Mouse (Mus musculus): ENCODE results near the gene Tapbpl.

DNA sequence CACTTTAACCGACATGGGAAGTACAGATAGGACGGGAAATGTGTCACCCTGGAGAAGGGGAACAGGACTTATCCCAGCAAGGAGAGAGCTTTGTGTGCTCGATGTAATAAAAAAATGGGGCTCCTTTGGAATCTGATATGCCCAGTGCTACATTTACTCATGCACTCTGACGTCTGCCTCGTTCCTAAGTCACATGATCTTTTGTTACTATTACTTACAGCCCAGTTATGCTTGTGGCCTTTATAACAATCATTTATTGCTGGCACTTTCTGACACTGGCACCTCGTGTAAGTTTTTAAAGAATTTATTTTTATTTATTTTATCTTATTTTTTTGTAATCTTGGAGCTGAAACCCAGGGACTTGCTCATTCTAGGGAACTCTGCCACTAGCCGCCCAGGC, 38.3 kb downstream of the Tapbpl start:
- no peak for TF ChIP-seq POLR2A (IDR thresholded peaks at IDR 0.05; ENCODE audit: insufficient read length, low read depth)
- no peak for TF ChIP-seq TCF12 (IDR thresholded peaks at IDR 0.05; ENCODE audit: insufficient read depth, poor library complexity, severe bottlenecking)
- TF ChIP-seq MAX (IDR thresholded peaks at IDR 0.05; ENCODE audit: low read depth), result no peak
- no peak for TF ChIP-seq E2F4 (IDR thresholded peaks at IDR 0.05; ENCODE audit: insufficient read depth)
- no peak for TF ChIP-seq SRF (IDR thresholded peaks at IDR 0.05; ENCODE audit: control insufficient read depth, insufficient read length, low read depth)
- no peak for TF ChIP-seq MYOG (IDR thresholded peaks at IDR 0.05; ENCODE audit: control insufficient read depth in 1 of 3, insufficient read depth in 1 of 3, insufficient read length in 2 of 3, low read depth in 2 of 3)
- no peak for TF ChIP-seq TCF3 (IDR thresholded peaks at IDR 0.05; ENCODE audit: insufficient read length, low read depth)
- TF ChIP-seq USF1 (IDR thresholded peaks at IDR 0.05; ENCODE audit: low read depth), result peak; percentile 61
- no peak for TF ChIP-seq POLR2AphosphoS2 (IDR thresholded peaks at IDR 0.05; ENCODE audit: insufficient read length, low read depth)
- no peak for TF ChIP-seq CEBPB (IDR thresholded peaks at IDR 0.05; ENCODE audit: insufficient read depth, poor library complexity, severe bottlenecking)
- TF ChIP-seq MYOD1 (IDR thresholded peaks at IDR 0.05; ENCODE audit: control insufficient read depth in 1 of 3, insufficient read length in 2 of 3, low read depth in 2 of 3), result no peak
- no peak for TF ChIP-seq REST (IDR thresholded peaks at IDR 0.05; ENCODE audit: insufficient read depth, insufficient read length)

Measured in myocyte (in vitro differentiated cells).